Mouse (Mus musculus): ENCODE results near the gene Slc39a5.

Gene Slc39a5

DNA sequence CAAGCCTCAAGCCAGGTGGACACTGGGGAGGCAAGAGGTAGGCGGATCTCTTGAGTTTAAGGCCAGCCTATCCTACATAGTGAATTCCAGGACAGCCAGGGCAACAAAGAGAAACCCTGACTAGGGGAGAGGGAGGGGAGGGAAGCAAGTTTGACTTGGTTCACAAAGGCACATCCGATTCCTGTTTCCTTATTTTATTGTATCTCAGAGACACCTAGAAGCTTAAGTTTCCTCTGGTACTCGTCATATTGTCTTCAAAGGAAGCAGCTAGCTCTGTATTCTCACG, 9.5 kb upstream of the Slc39a5 start:
- peak; percentile 37 for DNase-seq (ENCODE audit: extremely low read depth, low read depth)

DNA sequence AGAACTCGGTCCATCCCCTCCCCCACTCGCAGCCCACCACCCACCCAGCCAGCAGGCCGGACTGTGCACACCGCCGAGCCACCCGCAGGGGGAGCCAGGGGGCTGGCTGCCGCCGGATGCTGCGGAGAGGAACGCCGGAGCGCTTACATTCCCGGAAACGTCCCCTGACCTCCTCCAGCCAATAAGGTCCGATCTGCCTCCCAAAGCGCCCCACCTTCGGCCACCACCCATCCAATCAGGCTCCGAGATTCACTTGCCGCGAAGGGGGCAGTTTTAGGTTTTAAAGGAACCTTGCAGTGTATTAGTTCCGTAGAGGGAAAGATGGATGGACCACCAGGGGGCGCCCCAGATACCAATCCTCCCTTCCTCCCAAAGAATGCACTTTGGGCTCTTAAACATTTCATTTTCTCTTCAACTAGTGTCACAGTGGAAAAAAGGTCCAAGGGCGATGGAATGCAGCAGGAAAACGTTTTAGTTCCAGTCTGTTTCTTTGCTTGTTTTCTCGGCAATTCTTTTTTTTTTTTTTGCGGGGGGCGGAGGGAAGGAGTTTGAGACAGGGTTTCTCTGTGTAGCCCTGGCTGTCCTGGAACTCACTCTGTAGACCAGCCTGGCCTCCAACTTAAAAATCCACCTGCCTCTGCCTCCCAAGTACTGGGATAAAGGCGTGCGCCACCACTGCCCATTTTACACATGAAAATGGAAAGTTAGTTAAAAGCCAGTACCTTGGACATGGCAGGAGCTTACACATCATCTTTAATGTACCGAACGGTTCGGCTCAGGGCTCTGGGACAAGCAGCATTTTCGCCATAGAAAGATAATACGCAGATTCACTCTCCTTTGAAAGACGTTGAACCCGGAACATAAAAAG, 8.9 kb upstream of the Slc39a5 start:
- peak; percentile 97 for DNase-seq (ENCODE audit: extremely low read depth, low read depth)

DNA sequence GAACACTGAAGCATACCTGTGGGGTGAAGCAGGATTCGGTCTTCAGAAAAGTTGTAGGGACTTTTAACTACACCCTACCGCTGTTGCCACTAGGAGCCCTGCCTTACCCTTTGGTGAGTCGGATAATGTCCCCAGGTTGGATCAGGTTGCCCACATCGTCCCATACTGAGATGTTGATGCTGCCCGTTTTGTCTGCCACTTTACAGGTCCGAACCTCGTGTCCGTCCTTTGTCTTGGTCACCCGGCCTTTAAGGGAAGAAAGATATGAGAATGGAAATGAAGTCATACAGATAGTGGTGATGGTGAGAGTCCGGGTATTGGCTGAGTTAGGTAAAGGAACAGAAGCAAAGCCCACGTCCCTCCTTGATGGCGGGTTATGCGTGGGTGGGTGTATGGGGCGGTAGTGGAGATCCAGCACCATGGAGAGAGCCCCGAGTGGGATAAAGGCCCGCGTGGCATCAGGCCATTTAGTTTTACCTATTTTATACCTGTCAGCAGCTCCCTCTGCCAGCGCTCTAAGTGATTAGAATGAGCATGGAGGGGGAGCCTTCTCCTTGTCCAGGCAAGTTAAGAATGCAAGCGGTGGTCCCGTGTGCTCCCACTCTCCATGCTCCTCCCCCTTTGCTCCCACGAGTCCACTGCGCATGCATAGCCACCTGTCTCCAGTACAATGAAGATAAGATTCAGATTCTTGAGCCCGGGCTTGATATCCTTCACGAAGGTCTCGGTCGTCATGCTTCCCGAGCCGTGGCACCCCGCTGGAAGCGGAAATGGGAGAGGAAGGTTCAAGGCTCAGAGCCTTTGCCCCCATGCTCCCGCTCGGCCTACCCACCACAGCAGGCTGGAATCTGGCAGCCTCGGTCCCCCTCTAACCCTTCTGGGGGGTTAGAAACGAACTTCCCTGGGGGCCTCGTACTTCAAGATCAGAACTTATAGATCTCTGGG, 7.8 kb upstream of the Slc39a5 start:
- peak; percentile 14 for DNase-seq (ENCODE audit: extremely low read depth, low read depth)

DNA sequence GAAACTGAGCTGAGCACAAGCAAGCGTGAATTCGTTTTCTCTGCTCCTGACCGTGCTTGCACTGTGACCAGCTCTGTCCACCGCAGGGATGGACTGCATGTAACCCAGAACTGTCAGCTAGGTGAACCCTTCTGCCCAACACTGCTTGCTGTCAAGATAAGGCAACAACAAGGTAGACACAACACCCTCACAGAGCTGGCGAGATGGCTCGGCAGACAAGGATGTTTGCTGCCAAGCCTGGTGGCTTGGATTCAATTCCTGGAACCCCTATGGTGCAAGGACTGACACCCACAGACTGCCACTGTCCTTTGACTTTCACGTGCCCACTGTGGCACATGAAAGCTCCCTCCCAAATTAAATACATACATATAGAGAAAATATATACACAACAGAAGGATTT, 2.9 kb upstream of the Slc39a5 start:
- no peak for DNase-seq (ENCODE audit: extremely low read depth, low read depth)

- no peak for DNase-seq (ENCODE audit: extremely low read depth, low read depth)
Observed at GRCm38 (mm10) chr10:128401638-128402037, 609 bp upstream of the Slc39a5 start.

DNA sequence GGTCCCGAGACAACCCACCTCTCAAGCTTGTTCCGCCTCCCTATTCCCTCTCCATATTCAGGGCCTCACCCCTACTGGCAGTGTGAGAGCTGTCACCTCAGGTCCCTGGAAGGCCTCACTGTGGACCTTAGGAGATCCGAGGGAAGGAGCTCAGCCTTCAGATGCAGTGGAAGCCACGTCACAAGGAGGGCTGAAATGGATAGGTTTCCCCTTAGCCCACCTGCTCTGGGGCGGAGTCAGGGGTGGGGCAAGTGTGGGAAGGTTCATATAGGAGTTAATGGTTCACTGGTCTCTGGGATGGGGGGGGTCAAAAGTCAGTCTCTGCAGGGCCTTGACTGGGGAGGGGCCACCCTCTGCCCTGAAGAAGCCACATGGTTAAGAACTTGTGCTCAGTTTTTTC, 691 bp downstream of the Slc39a5 start:
- DNase-seq (ENCODE audit: extremely low read depth, low read depth), result no peak

DNA sequence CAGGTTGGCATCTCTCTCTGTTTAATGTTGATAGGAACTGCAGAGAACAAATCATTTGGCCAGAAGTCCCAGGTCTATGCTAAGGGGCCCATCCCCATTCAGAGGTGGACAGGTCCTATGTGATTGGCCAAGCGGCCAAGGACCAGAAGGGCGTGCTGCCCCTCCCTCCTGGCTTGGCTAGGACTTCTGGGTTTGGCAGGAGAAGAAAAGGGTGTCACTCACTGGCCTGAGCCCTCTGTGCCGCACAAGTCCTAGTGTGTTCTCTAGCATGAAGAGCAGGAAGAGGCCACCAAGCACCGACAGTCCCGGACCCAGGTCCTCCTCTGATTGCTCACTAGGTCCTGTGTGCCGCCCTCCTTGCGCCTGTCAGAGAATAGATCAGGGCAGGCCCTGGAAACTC, 3.6 kb downstream of the Slc39a5 start:
- DNase-seq (ENCODE audit: extremely low read depth, low read depth), result no peak

- DNase-seq (ENCODE audit: extremely low read depth, low read depth), result no peak
Observed at GRCm38 (mm10) chr10:128396716-128397264, 4.2 kb downstream of the Slc39a5 start.

DNA sequence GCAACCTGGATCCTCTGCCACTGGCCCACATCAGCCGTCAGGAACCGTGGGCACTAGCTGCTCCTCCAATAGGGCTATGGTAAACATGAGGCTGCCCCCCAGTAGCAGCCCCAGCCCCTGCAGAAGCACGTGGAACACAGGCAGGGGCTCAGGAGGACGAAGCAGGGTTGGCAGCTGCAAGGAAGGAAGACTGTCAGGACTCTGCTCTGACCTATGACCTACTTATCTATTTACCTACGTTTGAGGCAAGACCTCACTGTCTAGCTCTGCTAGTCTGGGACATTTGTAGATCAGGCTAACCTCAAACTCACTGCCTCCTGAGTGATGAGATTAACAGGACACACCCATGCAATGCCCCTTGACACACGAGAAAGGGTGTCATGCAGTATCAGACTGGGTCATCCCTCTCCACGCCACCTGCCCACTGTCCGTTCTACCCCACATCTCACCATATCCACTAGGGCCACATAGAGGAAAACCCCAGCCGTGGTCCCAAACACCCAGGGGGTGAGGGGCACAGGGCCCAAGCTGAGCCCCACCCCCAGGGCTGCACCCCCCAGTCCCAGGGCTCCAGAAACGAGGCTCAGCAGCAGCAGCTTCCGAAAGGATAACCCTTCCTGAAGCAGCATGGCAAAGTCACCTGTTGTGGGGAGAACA, 4.9 kb downstream of the Slc39a5 start:
- no peak for DNase-seq (ENCODE audit: extremely low read depth, low read depth)

DNA sequence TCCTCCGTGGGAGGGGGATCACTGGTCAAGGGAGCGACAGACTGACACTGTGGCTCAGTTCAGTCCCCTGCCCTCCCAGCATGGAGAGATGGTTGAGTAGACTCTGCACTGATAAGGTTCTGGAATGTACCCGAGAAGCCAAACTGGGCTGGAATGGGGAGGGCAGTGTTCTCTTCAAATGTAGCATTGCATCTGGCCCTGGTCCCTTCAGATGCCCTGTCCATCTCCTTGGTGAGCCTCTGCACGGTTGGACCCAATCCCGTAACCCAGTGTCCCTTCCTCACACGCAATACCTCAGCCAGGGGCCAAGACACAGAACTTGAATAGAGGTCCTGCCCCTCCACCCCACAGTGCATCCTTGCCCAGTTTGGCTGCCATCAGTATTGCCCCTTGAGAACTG, 9.2 kb downstream of the Slc39a5 start:
- DNase-seq (ENCODE audit: extremely low read depth, low read depth), result no peak

DNA sequence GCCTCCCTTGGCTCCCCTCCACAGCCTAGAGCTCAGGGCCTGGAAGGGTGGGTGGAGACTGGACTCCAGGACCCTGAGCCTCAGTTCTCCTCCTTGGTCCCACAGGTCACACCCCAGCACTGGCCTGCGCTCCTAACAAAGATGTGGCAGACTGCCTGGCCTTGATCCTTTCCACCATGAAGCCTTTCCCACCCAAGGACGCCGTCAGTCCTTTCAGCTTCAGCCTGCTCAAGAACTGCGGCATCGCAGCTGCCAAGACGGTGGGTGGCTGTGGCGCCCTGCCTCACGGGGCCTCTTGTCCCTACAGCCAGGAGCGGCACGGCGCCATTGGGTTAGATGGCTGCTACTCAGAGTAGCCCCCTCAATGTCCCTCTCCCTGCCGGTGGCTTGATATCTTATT, 10.7 kb downstream of the Slc39a5 start:
- no peak for DNase-seq (ENCODE audit: extremely low read depth, low read depth)

- DNase-seq (ENCODE audit: extremely low read depth, low read depth), result no peak
Observed at GRCm38 (mm10) chr10:128389570-128389969, 11.5 kb downstream of the Slc39a5 start.

DNA sequence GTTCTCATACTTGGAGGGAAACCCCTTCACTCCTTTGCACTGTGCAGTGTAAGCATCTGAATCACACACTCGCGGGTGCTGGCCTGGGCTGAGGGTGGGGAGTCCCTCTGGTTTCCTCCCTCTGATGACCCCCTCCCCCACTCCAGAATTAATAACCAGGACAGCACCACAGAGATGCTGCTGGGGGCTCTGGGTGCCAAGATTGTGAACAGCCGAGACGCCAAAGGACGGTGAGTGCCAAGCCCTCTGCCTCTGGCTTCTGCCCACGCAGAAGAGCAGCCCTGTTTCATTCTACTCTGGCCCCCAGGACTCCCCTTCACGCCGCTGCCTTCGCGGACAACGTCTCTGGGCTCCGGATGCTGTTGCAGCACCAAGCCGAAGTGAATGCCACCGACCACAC, 12.1 kb downstream of the Slc39a5 start:
- DNase-seq (ENCODE audit: extremely low read depth, low read depth), result no peak

GRCm38 (mm10) chr10:128385902-128386301, 15.1 kb downstream of the Slc39a5 start:
- no peak for DNase-seq (ENCODE audit: extremely low read depth, low read depth)

GRCm38 (mm10) chr10:128382482-128382881, 18.5 kb downstream of the Slc39a5 start:
- DNase-seq (ENCODE audit: extremely low read depth, low read depth), result no peak

GRCm38 (mm10) chr10:128380565-128380964, 20.5 kb downstream of the Slc39a5 start:
- DNase-seq (ENCODE audit: extremely low read depth, low read depth), result no peak

DNA sequence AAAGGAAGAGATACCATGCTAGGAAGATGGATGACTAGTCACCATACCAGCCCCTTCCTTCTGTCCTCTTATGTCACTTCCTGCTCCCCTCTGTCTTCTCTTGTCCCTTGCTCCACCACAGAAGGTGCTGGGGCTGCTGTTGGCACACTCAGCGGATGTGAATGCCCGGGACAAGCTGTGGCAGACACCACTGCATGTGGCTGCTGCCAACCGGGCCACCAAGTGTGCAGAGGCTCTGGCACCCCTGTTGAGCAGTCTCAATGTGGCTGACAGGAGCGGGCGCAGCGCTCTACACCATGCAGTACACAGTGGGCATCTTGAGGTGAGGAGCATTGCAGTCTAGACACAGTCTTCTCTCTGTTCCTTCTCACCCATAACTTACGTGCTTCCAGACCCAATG, 21.8 kb downstream of the Slc39a5 start:
- DNase-seq (ENCODE audit: extremely low read depth, low read depth), result no peak

DNA sequence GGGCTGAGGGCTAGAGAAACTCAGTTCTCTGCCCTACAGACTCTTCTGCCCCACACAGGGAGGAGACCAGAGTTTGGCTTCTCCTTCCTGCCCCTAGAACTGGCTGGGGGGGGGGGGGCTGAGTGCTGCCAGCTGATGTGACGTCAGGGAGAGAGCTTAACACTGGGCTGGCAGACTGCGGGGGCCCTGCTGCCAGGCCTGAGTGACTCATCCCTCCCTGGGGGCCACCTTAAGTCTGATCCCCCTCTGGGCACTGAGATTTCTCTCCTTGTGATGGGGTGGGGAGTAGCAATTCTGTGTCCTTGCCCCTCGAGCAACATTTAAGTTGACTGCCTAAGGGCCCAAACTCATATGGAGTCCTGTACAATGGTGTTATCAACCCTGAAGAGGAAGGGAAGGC, 22.6 kb downstream of the Slc39a5 start:
- DNase-seq (ENCODE audit: extremely low read depth, low read depth), result no peak

DNA sequence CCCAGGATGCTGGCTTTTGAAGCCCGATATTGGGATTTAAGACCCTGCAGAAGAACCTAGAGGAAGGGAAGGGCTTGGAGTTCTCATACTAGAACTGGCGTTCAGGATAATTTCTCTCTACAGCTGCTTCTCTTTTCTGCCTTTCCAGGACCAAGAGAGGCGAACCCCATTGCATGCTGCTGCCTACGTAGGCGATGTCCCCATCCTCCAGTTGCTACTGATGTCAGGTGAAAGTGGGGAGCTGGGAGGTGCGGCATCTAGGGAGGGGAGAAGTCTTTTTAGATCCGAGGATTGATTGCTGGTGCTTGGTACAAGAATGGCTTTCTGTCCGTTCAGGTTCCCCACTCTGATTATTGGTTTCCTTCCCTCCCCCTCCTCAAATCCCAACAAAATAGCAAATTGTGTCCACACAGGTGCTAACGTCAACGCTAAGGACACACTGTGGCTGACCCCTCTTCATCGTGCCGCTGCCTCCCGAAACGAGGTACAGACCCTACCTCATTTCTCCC, 23.0 kb downstream of the Slc39a5 start:
- DNase-seq (ENCODE audit: extremely low read depth, low read depth), result no peak

DNA sequence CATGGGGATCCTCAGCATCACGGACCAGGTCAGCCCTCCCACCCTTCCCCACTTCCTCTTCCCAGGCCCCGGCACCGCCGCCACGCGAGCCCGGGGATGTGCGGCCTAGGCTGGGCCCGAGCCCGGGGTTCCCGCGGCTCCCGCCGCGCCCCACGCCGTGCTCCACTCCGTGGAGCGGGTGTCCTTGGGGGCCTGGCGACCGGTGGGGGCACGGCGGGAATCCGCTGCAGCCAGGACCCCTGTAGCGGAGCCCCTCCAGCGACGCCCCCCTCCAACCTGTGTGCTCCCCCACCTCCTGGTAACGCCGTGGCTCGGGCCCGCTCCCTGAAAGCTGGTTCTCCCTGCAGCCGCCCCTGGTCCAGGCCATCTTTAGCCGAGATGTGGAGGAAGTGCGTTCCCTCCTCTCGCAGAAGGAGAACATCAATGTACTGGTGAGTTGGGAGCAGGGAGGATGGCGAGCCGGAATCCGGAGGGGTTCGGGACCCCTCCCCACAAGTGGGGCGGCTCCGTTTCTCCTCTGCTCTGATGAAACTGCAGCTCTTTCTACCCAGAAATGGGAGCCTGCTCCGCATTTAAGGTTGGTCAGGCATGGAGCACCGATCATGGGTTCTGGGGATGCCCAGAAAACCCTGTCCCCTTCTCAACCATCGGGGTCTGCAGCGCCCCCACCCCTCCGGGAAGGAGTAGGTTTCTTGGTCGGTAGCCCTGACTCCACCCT, 23.6 kb downstream of the Slc39a5 start:
- no peak for DNase-seq (ENCODE audit: extremely low read depth, low read depth)
